Comparison of ENCODE assay signal across 11 mouse cellular contexts in genomic region chr6:54332203-54332602, GRCm38 (mm10). TPM values are rescaled to one million over a fixed set of nuclear protein-coding genes. Genes with fewer than 3 reads are reported as not detected.
DNase-seq lines count a peak whose midpoint lies in the region; ATAC-seq and TF ChIP-seq lines count a peak whose summit lies in the region.
"Had no signal": no experiment of that assay in that cellular context is flagged by ENCODE, and none has a peak within 500 bp of the region (broad histone marks: within the 10 kb centered on the region; RNA-seq: fewer than 3 reads in every experiment).

No protein-coding gene starts in this region.

- in situ Hi-C loops in Patski (cut with MboI; ENCODE audit: low pct_unique_long_range_greater_than_20kb): loop anchor here (10.0 kb wide), 1 partner anchor 597 kb away; no protein-coding TSS in a partner anchor

- no peak overlapping the region for H3K4me2 ChIP-seq in hindbrain, embryonic 11.5 days (replicated peaks; ENCODE audit: low read depth, low read length)
- no peak overlapping the region for H3K4me2 ChIP-seq in hindbrain, postnatal 0 days (ENCODE audit: low read depth, low read length)
- H3K4me2 ChIP-seq in forebrain, embryonic 11.5 days (ENCODE audit: low read depth, low read length, severe bottlenecking): no peak overlapping the region
- 0 out of 2 replicates have a peak overlapping the region, but pooled peaks have one; percentile 5 for H3K4me2 ChIP-seq in midbrain, embryonic 15.5 days
- H3K4me2 ChIP-seq: hindbrain, embryonic 15.5 days; limb, embryonic 13.5 days had no signal

- CTCF ChIA-PET in Patski (lab: Charles Lee): interaction anchor here (2.0 kb wide), 1 partner anchor 38 kb away, joined by 5 read pairs; no protein-coding TSS in a partner anchor

- 52% methylated on average over 8 of the region's 8 CpGs for WGBS in hindbrain, embryonic 11.5 days
- 33% methylated on average over 8 of the region's 8 CpGs for WGBS in hindbrain, postnatal 0 days
- WGBS in forebrain, embryonic 11.5 days: 49% methylated on average over 8 of the region's 8 CpGs
- 19% methylated on average over 8 of the region's 8 CpGs for WGBS in midbrain, embryonic 15.5 days

- no peak overlapping the region for H3K4me3 ChIP-seq in hindbrain, embryonic 11.5 days (ENCODE audit: low read depth, low read length)
- no peak overlapping the region for H3K4me3 ChIP-seq in hindbrain, postnatal 0 days (ENCODE audit: low read length)
- no peak overlapping the region for H3K4me3 ChIP-seq in forebrain, embryonic 11.5 days (ENCODE audit: low read depth, low read length)
- H3K4me3 ChIP-seq in midbrain, embryonic 15.5 days: no peak overlapping the region
- H3K4me3 ChIP-seq: hindbrain, embryonic 15.5 days; limb, embryonic 13.5 days had no signal

- peaks cover 23% of the 10 kb centered on the region for H3K27me3 ChIP-seq in hindbrain, embryonic 11.5 days (ENCODE audit: control insufficient read depth, insufficient read depth, low read length)
- H3K27me3 ChIP-seq in hindbrain, postnatal 0 days (ENCODE audit: insufficient read depth, low read length): peaks cover 26% of the 10 kb centered on the region; the same call in 1 of the 2 replicates
- H3K27me3 ChIP-seq in Patski: no peaks in the 10 kb centered on the region
- peaks cover 13% of the 10 kb centered on the region for H3K27me3 ChIP-seq in forebrain, embryonic 11.5 days (ENCODE audit: control insufficient read depth, insufficient read depth, low read length)
- H3K27me3 ChIP-seq in midbrain, embryonic 15.5 days (replicated peaks): peaks cover 25% of the 10 kb centered on the region

- ATAC-seq in hindbrain, embryonic 11.5 days (ENCODE audit: low FRiP score): no peak
- no peak for ATAC-seq in hindbrain, postnatal 0 days
- ATAC-seq in Patski: peak; percentile 54
- peak; percentile 60 for ATAC-seq in forebrain, embryonic 11.5 days (replicated peaks; ENCODE audit: low FRiP score)
- peak; percentile 64 for ATAC-seq in midbrain, embryonic 15.5 days (replicated peaks)
- ATAC-seq in erythroblast, adult 5-6 weeks (replicated peaks; ENCODE audit: low FRiP score, poor library complexity, severe bottlenecking): no peak

- H3K27ac ChIP-seq in hindbrain, embryonic 11.5 days (ENCODE audit: low read depth, low read length): no peak overlapping the region
- H3K27ac ChIP-seq in hindbrain, postnatal 0 days: no peak overlapping the region
- peak overlapping the region; percentile 57; the same call in 1 of the 2 replicates for H3K27ac ChIP-seq in forebrain, embryonic 11.5 days (ENCODE audit: low read depth, low read length)
- H3K27ac ChIP-seq in midbrain, embryonic 15.5 days: 0 out of 2 replicates have a peak overlapping the region, but pooled peaks have one; percentile 23
- H3K27ac ChIP-seq: hindbrain, embryonic 15.5 days; limb, embryonic 13.5 days had no signal

- POLR2A ChIA-PET in Patski (lab: Charles Lee): no interaction called here

- no peaks in the 10 kb centered on the region for H3K36me3 ChIP-seq in hindbrain, embryonic 11.5 days (ENCODE audit: control insufficient read depth, insufficient read depth, low read length)
- no peaks in the 10 kb centered on the region for H3K36me3 ChIP-seq in hindbrain, postnatal 0 days (ENCODE audit: insufficient read depth, low read length)
- no peaks in the 10 kb centered on the region for H3K36me3 ChIP-seq in forebrain, embryonic 11.5 days (ENCODE audit: control insufficient read depth, insufficient read depth, low read length)
- H3K36me3 ChIP-seq in midbrain, embryonic 15.5 days (replicated peaks): no peaks in the 10 kb centered on the region
- H3K36me3 ChIP-seq: hindbrain, embryonic 15.5 days; limb, embryonic 13.5 days had no signal

- H3K9ac ChIP-seq in hindbrain, embryonic 11.5 days (ENCODE audit: low read depth, low read length): no peak overlapping the region
- no peak overlapping the region for H3K9ac ChIP-seq in hindbrain, postnatal 0 days (replicated peaks; ENCODE audit: low read length)
- no peak overlapping the region for H3K9ac ChIP-seq in forebrain, embryonic 11.5 days (ENCODE audit: low read length)
- H3K9ac ChIP-seq in midbrain, embryonic 15.5 days: no peak overlapping the region
- H3K9ac ChIP-seq: hindbrain, embryonic 15.5 days; limb, embryonic 13.5 days had no signal

- no peaks in the 10 kb centered on the region for H3K9me3 ChIP-seq in hindbrain, embryonic 11.5 days (ENCODE audit: control insufficient read depth, low read length)
- H3K9me3 ChIP-seq in hindbrain, postnatal 0 days (ENCODE audit: low read length): no peaks in the 10 kb centered on the region
- H3K9me3 ChIP-seq in forebrain, embryonic 11.5 days (ENCODE audit: control insufficient read depth, low read length): no peaks in the 10 kb centered on the region
- no peaks in the 10 kb centered on the region for H3K9me3 ChIP-seq in midbrain, embryonic 15.5 days
- H3K9me3 ChIP-seq: hindbrain, embryonic 15.5 days; limb, embryonic 13.5 days had no signal

- DNase-seq in hindbrain, embryonic 11.5 days (ENCODE audit: low spot score): peak; percentile 24
- no peak for DNase-seq in hindbrain, postnatal 0 days (ENCODE audit: low spot score)
- DNase-seq in Patski (ENCODE audit: low read depth, low spot score): no peak
- DNase-seq in forebrain, embryonic 11.5 days (ENCODE audit: low spot score): no peak
- DNase-seq in heart, adult 9 months (ENCODE audit: low spot score in 2 of 2): no peak
- no peak for DNase-seq in lung, adult 18-20 months
- DNase-seq: lung, postnatal 4 days had no signal

- peaks cover 3% of the 10 kb centered on the region for H3K4me1 ChIP-seq in hindbrain, embryonic 11.5 days (replicated peaks; ENCODE audit: control insufficient read depth, insufficient read depth, low read length)
- peaks cover 5% of the 10 kb centered on the region for H3K4me1 ChIP-seq in hindbrain, postnatal 0 days (ENCODE audit: insufficient read depth, low read length)
- peaks cover 10% of the 10 kb centered on the region; the same call in 1 of the 2 replicates for H3K4me1 ChIP-seq in forebrain, embryonic 11.5 days (replicated peaks; ENCODE audit: control insufficient read depth, insufficient read depth, low read length)
- peaks cover 31% of the 10 kb centered on the region for H3K4me1 ChIP-seq in midbrain, embryonic 15.5 days

- no peak for TF ChIP-seq CTCF in hindbrain, postnatal 0 days (IDR thresholded peaks at IDR 0.05; ENCODE audit: low read depth)
- TF ChIP-seq CTCF in Patski (IDR thresholded peaks at IDR 0.05): no peak

RNA-seq across cellular contexts. Expression of gene Prr15, which starts 6.6 kb away (rescaled TPM):
- polyA plus RNA-seq in hindbrain, embryonic 11.5 days (2014; fragmentation: Nextera tagmentation; extraction: Ambion mirVana): 0.36 and 0.86 TPM in 2 replicates
- 0.37 and 1.3 TPM in 2 replicates for total RNA-seq in hindbrain, postnatal 0 days (2014; rRNA removed)
- 1.4 and 1.8 TPM in 2 replicates for polyA plus RNA-seq in hindbrain, postnatal 0 days (2015; fragmentation: Nextera tagmentation; extraction: Ambion mirVana)
- polyA plus RNA-seq in Patski (2021): 0.21 TPM
- 5.0 and 6.0 TPM in 2 replicates for polyA plus RNA-seq in forebrain, embryonic 11.5 days (2014; fragmentation: Nextera tagmentation; extraction: Ambion mirVana)
- polyA plus RNA-seq in midbrain, embryonic 15.5 days (2015; fragmentation: Nextera tagmentation; extraction: Ambion mirVana): 1.3 and 1.5 TPM in 2 replicates
- not detected in 2 replicates for total RNA-seq in erythroblast, adult 5-6 weeks (2015; ENCODE audit: low replicate concordance)
- not detected in 2 replicates for total RNA-seq in erythroblast, adult 5-6 weeks (2017; ENCODE audit: low replicate concordance)

Comparison
In these comparisons a context has a peak if more than half of its experiments do, and no peak if none do; other contexts are left out.
1. ATAC-seq: peak in Patski (single experiment), forebrain, embryonic 11.5 days (single experiment) and midbrain, embryonic 15.5 days (single experiment); none in hindbrain, embryonic 11.5 days (single experiment), hindbrain, postnatal 0 days (single experiment) and erythroblast, adult 5-6 weeks (single experiment).
2. H3K27ac ChIP-seq: peak in forebrain, embryonic 11.5 days (single experiment) and midbrain, embryonic 15.5 days (single experiment); none in hindbrain, embryonic 11.5 days (single experiment) and hindbrain, postnatal 0 days (single experiment).